In genomic region chr1:153531677-153532233, GRCm38 (mm10) we compare ENCODE assay signal across 8 mouse cellular contexts. TPM values are rescaled to one million over a fixed set of nuclear protein-coding genes. Genes with fewer than 3 reads are reported as not detected.
DNase-seq lines count a peak whose midpoint lies in the region; ATAC-seq lines count a peak whose summit lies in the region.

No protein-coding gene starts in this region.

- no peaks in the 10 kb centered on the region for H3K36me3 ChIP-seq in heart, embryonic 12.5 days
- H3K36me3 ChIP-seq in intestine, embryonic 15.5 days, result no peaks in the 10 kb centered on the region

- WGBS in heart, embryonic 12.5 days, result 35% methylated on average over 9 of the region's 9 CpGs
- 32% methylated on average over 9 of the region's 9 CpGs for WGBS in intestine, embryonic 15.5 days

- 0 out of 2 replicates have a peak overlapping the region, but pooled peaks have one; percentile 32 for H3K9ac ChIP-seq in heart, embryonic 12.5 days
- H3K9ac ChIP-seq in intestine, embryonic 15.5 days, result no peak overlapping the region

- ATAC-seq in heart, embryonic 12.5 days (ENCODE audit: insufficient number of reproducible peaks, low FRiP score), result no peak
- peak; percentile 34; the same call in 1 of the 2 replicates for ATAC-seq in intestine, embryonic 15.5 days

- peak overlapping the region; percentile 23; the same call in 1 of the 2 replicates for H3K4me3 ChIP-seq in heart, embryonic 12.5 days
- no peak overlapping the region for H3K4me3 ChIP-seq in intestine, embryonic 15.5 days (replicated peaks)

- H3K4me2 ChIP-seq in heart, embryonic 12.5 days, result peak overlapping the region; percentile 65
- H3K4me2 ChIP-seq in intestine, embryonic 15.5 days (replicated peaks), result peak overlapping the region; percentile 59

- peaks cover 3% of the 10 kb centered on the region for H3K4me1 ChIP-seq in heart, embryonic 12.5 days (replicated peaks)
- H3K4me1 ChIP-seq in intestine, embryonic 15.5 days (replicated peaks), result 0 out of 2 replicates have a peak, but pooled peaks cover 10% of the 10 kb centered on the region

- no peak for DNase-seq in heart, adult 9 months (ENCODE audit: low spot score in 2 of 2)
- DNase-seq in embryo, embryonic 11.5 days (ENCODE audit: low read depth, low spot score), result peak; percentile 23
- peak; percentile 62 for DNase-seq in neural tube, embryonic 10.5 days (ENCODE audit: extremely low spot score, low spot score)
- no peak for DNase-seq in right cerebral cortex, adult 2 months (ENCODE audit: low spot score in 2 of 2)
- no peak for DNase-seq in MN1 (ENCODE audit: low spot score)
- no peak for DNase-seq in testis, postnatal 10 days (ENCODE audit: low spot score)

- H3K27ac ChIP-seq in heart, embryonic 12.5 days (ENCODE audit: poor library complexity, severe bottlenecking), result no peak overlapping the region
- 0 out of 2 replicates have a peak overlapping the region, but pooled peaks have one; percentile 61 for H3K27ac ChIP-seq in intestine, embryonic 15.5 days

- H3K27me3 ChIP-seq in heart, embryonic 12.5 days (replicated peaks), result no peaks in the 10 kb centered on the region
- no peaks in the 10 kb centered on the region for H3K27me3 ChIP-seq in intestine, embryonic 15.5 days (replicated peaks)

- no peaks in the 10 kb centered on the region for H3K9me3 ChIP-seq in heart, embryonic 12.5 days (replicated peaks)
- no peaks in the 10 kb centered on the region for H3K9me3 ChIP-seq in intestine, embryonic 15.5 days

RNA-seq across cellular contexts. Expression of gene Npl, which starts 18.1 kb away (rescaled TPM):
- polyA plus RNA-seq in heart, embryonic 12.5 days (2016; fragmentation: Nextera tagmentation; extraction: Ambion mirVana), result 6.6 and 7.4 TPM in 2 replicates
- 78.8 and 84.8 TPM in 2 replicates for polyA plus RNA-seq in intestine, embryonic 15.5 days (2015; fragmentation: Nextera tagmentation; extraction: Ambion mirVana)

RNA-seq across cellular contexts. Expression of gene Dhx9, which starts 44.3 kb away (rescaled TPM):
- polyA plus RNA-seq in heart, embryonic 12.5 days (2016; fragmentation: Nextera tagmentation; extraction: Ambion mirVana), result 24.7 TPM in 2 replicates
- 26.6 and 30.6 TPM in 2 replicates for polyA plus RNA-seq in intestine, embryonic 15.5 days (2015; fragmentation: Nextera tagmentation; extraction: Ambion mirVana)

Comparison
In these comparisons a context has a peak if more than half of its experiments do, and no peak if none do; other contexts are left out.
1. DNase-seq: peak in embryo, embryonic 11.5 days (single experiment) and neural tube, embryonic 10.5 days (single experiment); none in heart, adult 9 months (0 of 2), right cerebral cortex, adult 2 months (0 of 2), MN1 (single experiment) and testis, postnatal 10 days (single experiment).